Mouse (Mus musculus): ENCODE measurements around the gene Lzts3. TPM values are rescaled to one million over a fixed set of nuclear protein-coding genes. Genes with fewer than 3 reads are reported as not detected.

Lzts3 gene
- polyA plus RNA-seq, 1 experiment, result 13.3 TPM

DNA sequence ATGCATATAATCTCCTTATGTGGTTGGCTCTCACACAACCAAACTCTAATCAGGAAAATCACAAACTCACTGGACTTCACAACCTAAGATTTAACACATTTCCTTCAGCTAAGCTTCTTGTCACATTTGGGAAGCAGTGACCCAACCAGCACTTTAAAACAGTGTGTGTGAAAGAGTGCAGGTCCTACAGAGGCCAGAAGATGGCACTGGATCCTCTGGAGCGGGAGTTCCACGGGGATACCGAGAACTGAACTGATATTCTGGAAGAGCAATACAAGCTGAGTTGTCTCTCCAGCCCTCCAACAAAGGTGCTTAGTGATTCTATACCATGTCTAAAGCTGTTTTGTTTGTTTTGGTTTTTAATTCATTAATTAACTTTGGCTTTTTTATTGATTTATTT lies 29.5 kb downstream of the Lzts3 start:
- Histone ChIP-seq H3K36me3 (ENCODE audit: control insufficient read depth, insufficient read depth) (peaks cover 31% of the 10 kb centered on the region), H3K4me2 (ENCODE audit: low read depth) (no peak overlapping the region), H3ac (ENCODE audit: control insufficient read depth, insufficient read length) (no peak overlapping the region), H3K4me3 (no peak overlapping the region), H3K27me3 (ENCODE audit: control insufficient read depth, insufficient read depth, insufficient read length) (no peaks in the 10 kb centered on the region), H3K79me2 (ENCODE audit: control insufficient read depth, insufficient read depth) (no peaks in the 10 kb centered on the region)
- TF ChIP-seq CEBPB (IDR thresholded peaks at IDR 0.05; ENCODE audit: insufficient read depth, poor library complexity, severe bottlenecking) (no peak), E2F4 (IDR thresholded peaks at IDR 0.05; ENCODE audit: insufficient read depth) (no peak), POLR2AphosphoS2 (IDR thresholded peaks at IDR 0.05; ENCODE audit: insufficient read length, low read depth) (no peak), MYOD1 (IDR thresholded peaks at IDR 0.05; ENCODE audit: control insufficient read depth in 1 of 3, insufficient read length in 2 of 3, low read depth in 2 of 3) (no peak), SRF (IDR thresholded peaks at IDR 0.05; ENCODE audit: control insufficient read depth, insufficient read length, low read depth) (no peak), TCF12 (IDR thresholded peaks at IDR 0.05; ENCODE audit: insufficient read depth, poor library complexity, severe bottlenecking) (no peak), REST (IDR thresholded peaks at IDR 0.05; ENCODE audit: insufficient read depth, insufficient read length) (no peak), TCF3 (IDR thresholded peaks at IDR 0.05; ENCODE audit: insufficient read length, low read depth) (no peak), USF1 (IDR thresholded peaks at IDR 0.05; ENCODE audit: low read depth) (no peak), MAX (IDR thresholded peaks at IDR 0.05; ENCODE audit: low read depth) (no peak), POLR2A (IDR thresholded peaks at IDR 0.05; ENCODE audit: insufficient read length, low read depth) (no peak), MYOG (IDR thresholded peaks at IDR 0.05; ENCODE audit: control insufficient read depth in 1 of 3, insufficient read depth in 1 of 3, insufficient read length in 2 of 3, low read depth in 2 of 3) (no peak)

DNA sequence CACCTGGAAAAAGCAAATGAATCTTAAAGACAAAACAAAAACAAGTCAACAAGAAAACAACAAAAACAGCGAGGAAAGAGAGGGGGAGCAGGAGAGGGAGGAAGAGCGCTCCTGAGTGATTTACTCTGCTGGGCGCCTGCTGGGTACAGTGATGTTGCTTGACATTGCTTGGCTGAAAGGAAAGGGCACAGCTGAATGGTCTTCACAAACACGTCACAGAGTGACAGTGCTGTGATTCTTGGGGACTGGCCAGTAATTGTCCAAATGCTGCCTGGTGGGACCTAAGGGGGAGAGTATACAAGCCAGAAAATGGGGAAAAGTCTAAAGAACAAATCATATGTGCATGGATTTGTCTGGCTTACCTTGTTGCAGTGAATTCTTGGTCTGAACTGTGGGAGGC lies 40.4 kb downstream of the Lzts3 start:
- TF ChIP-seq TCF12 (IDR thresholded peaks at IDR 0.05; ENCODE audit: insufficient read depth, poor library complexity, severe bottlenecking), result no peak
- no peak for TF ChIP-seq TCF3 (IDR thresholded peaks at IDR 0.05; ENCODE audit: insufficient read length, low read depth)
- Histone ChIP-seq H3K27me3 (ENCODE audit: control insufficient read depth, insufficient read depth, insufficient read length) (no peaks in the 10 kb centered on the region), H3K79me2 (ENCODE audit: control insufficient read depth, insufficient read depth) (no peaks in the 10 kb centered on the region), H3K4me2 (ENCODE audit: low read depth) (no peak overlapping the region), H3ac (ENCODE audit: control insufficient read depth, insufficient read length) (no peak overlapping the region), H3K36me3 (ENCODE audit: control insufficient read depth, insufficient read depth) (peaks cover 31% of the 10 kb centered on the region), H3K4me3 (no peak overlapping the region)

DNA sequence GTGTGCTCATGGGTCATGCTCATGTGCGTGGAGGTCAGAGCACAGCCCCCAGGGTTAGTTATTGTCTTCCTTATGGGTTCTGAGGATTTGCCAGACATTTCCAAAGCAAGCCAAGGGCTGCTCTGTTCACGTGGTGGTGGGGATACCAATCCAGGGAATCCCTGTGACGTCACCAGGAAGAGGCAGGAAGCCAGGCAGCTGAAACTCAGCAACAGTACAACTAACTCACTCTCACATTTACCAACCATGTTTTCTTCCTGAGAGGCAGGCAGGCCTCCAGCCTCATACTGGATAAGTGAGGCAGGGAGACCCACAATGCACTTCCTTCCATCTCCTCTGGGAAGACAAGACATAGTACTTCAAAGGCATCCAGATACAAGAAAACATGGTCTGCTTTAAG lies 44.2 kb downstream of the Lzts3 start:
- no peaks in the 10 kb centered on the region for H3K79me2 ChIP-seq (ENCODE audit: control insufficient read depth, insufficient read depth)
- no peak overlapping the region for H3ac ChIP-seq (ENCODE audit: control insufficient read depth, insufficient read length)
- no peak overlapping the region for H3K4me3 ChIP-seq
- H3K36me3 ChIP-seq (ENCODE audit: control insufficient read depth, insufficient read depth), result peaks cover 34% of the 10 kb centered on the region
- H3K27me3 ChIP-seq (ENCODE audit: control insufficient read depth, insufficient read depth, insufficient read length), result no peaks in the 10 kb centered on the region
- no peak overlapping the region for H3K4me2 ChIP-seq (ENCODE audit: low read depth)
- TF ChIP-seq CEBPB (IDR thresholded peaks at IDR 0.05; ENCODE audit: insufficient read depth, poor library complexity, severe bottlenecking) (no peak), USF1 (IDR thresholded peaks at IDR 0.05; ENCODE audit: low read depth) (no peak), POLR2AphosphoS2 (IDR thresholded peaks at IDR 0.05; ENCODE audit: insufficient read length, low read depth) (no peak), MYOG (IDR thresholded peaks at IDR 0.05; ENCODE audit: control insufficient read depth in 1 of 3, insufficient read depth in 1 of 3, insufficient read length in 2 of 3, low read depth in 2 of 3) (no peak), MAX (IDR thresholded peaks at IDR 0.05; ENCODE audit: low read depth) (no peak), REST (IDR thresholded peaks at IDR 0.05; ENCODE audit: insufficient read depth, insufficient read length) (no peak), POLR2A (IDR thresholded peaks at IDR 0.05; ENCODE audit: insufficient read length, low read depth) (no peak), SRF (IDR thresholded peaks at IDR 0.05; ENCODE audit: control insufficient read depth, insufficient read length, low read depth) (no peak), TCF12 (IDR thresholded peaks at IDR 0.05; ENCODE audit: insufficient read depth, poor library complexity, severe bottlenecking) (no peak), TCF3 (IDR thresholded peaks at IDR 0.05; ENCODE audit: insufficient read length, low read depth) (no peak), E2F4 (IDR thresholded peaks at IDR 0.05; ENCODE audit: insufficient read depth) (no peak), MYOD1 (IDR thresholded peaks at IDR 0.05; ENCODE audit: control insufficient read depth in 1 of 3, insufficient read length in 2 of 3, low read depth in 2 of 3) (no peak)

DNA sequence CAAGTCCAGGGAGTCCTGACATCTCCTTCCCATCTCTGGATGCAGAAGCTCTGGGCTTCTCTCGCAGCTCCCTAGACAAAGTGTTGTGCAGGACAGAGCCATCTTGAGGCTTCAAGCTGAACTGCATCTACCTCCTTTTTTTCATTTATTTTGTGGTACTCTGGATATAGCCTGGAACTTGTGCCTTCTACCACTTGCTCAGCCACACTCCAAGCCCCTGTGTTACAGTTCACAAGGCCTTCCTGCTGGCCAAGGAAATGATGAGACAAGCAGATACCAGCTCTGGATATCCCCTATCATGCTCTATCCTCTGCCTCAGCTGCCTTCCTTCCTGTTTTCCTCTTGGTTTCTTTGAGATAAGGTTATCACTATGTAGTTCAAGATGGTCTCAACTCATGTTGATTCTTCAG lies 45.0 kb downstream of the Lzts3 start:
- H3K36me3 ChIP-seq (ENCODE audit: control insufficient read depth, insufficient read depth), result peaks cover 34% of the 10 kb centered on the region
- H3K4me2 ChIP-seq (ENCODE audit: low read depth), result no peak overlapping the region
- H3K4me3 ChIP-seq, result no peak overlapping the region
- H3K27me3 ChIP-seq (ENCODE audit: control insufficient read depth, insufficient read depth, insufficient read length), result no peaks in the 10 kb centered on the region
- no peaks in the 10 kb centered on the region for H3K79me2 ChIP-seq (ENCODE audit: control insufficient read depth, insufficient read depth)
- TF ChIP-seq USF1 (IDR thresholded peaks at IDR 0.05; ENCODE audit: low read depth), result no peak
- no peak for TF ChIP-seq CEBPB (IDR thresholded peaks at IDR 0.05; ENCODE audit: insufficient read depth, poor library complexity, severe bottlenecking)
- no peak for TF ChIP-seq MYOG (IDR thresholded peaks at IDR 0.05; ENCODE audit: control insufficient read depth in 1 of 3, insufficient read depth in 1 of 3, insufficient read length in 2 of 3, low read depth in 2 of 3)
- TF ChIP-seq POLR2AphosphoS2 (IDR thresholded peaks at IDR 0.05; ENCODE audit: insufficient read length, low read depth), result no peak
- TF ChIP-seq E2F4 (IDR thresholded peaks at IDR 0.05; ENCODE audit: insufficient read depth), result no peak
- no peak overlapping the region for H3ac ChIP-seq (ENCODE audit: control insufficient read depth, insufficient read length)

DNA sequence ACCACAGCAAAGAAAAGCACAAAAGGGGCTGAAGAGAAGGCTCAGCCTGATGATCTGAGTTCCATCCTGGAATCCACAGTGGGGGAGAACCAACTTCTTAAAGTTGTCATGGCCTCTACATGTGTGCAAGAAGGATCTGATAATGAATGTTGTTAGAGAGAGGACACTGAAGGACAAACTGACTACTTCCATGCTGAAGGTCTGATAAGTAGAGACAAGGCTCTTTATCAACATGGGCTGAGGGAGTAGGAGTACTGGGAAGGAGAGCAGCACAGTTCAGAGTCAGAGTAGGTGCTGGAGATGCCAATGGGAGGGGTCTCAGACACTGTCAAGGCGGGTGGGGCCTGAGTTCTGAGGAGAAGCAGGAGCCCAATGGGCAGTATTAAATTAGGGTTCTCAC lies 47.0 kb downstream of the Lzts3 start:
- no peak for TF ChIP-seq E2F4 (IDR thresholded peaks at IDR 0.05; ENCODE audit: insufficient read depth)
- no peak for TF ChIP-seq MYOD1 (IDR thresholded peaks at IDR 0.05; ENCODE audit: control insufficient read depth in 1 of 3, insufficient read length in 2 of 3, low read depth in 2 of 3)
- no peak for TF ChIP-seq REST (IDR thresholded peaks at IDR 0.05; ENCODE audit: insufficient read depth, insufficient read length)
- no peak for TF ChIP-seq TCF12 (IDR thresholded peaks at IDR 0.05; ENCODE audit: insufficient read depth, poor library complexity, severe bottlenecking)
- TF ChIP-seq TCF3 (IDR thresholded peaks at IDR 0.05; ENCODE audit: insufficient read length, low read depth), result no peak
- no peak for TF ChIP-seq MYOG (IDR thresholded peaks at IDR 0.05; ENCODE audit: control insufficient read depth in 1 of 3, insufficient read depth in 1 of 3, insufficient read length in 2 of 3, low read depth in 2 of 3)
- TF ChIP-seq MAX (IDR thresholded peaks at IDR 0.05; ENCODE audit: low read depth), result no peak
- TF ChIP-seq CEBPB (IDR thresholded peaks at IDR 0.05; ENCODE audit: insufficient read depth, poor library complexity, severe bottlenecking), result no peak
- TF ChIP-seq POLR2A (IDR thresholded peaks at IDR 0.05; ENCODE audit: insufficient read length, low read depth), result no peak
- TF ChIP-seq USF1 (IDR thresholded peaks at IDR 0.05; ENCODE audit: low read depth), result no peak
- TF ChIP-seq SRF (IDR thresholded peaks at IDR 0.05; ENCODE audit: control insufficient read depth, insufficient read length, low read depth), result no peak
- no peak for TF ChIP-seq POLR2AphosphoS2 (IDR thresholded peaks at IDR 0.05; ENCODE audit: insufficient read length, low read depth)
- Histone ChIP-seq H3K27me3 (ENCODE audit: control insufficient read depth, insufficient read depth, insufficient read length) (no peaks in the 10 kb centered on the region), H3K4me2 (ENCODE audit: low read depth) (no peak overlapping the region), H3K4me3 (no peak overlapping the region), H3K36me3 (ENCODE audit: control insufficient read depth, insufficient read depth) (peaks cover 20% of the 10 kb centered on the region), H3K79me2 (ENCODE audit: control insufficient read depth, insufficient read depth) (no peaks in the 10 kb centered on the region), H3ac (ENCODE audit: control insufficient read depth, insufficient read length) (no peak overlapping the region)

Measured in myocyte (in vitro differentiated cells).